Mouse (Mus musculus): ENCODE measurements around the gene Ccdc85a.

- TF ChIP-seq CTCF (IDR thresholded peaks at IDR 0.05; ENCODE audit: extremely low read depth, insufficient read length, insufficient replicate concordance, low read depth, low read length) (no peak), POLR2A (IDR thresholded peaks at IDR 0.05; ENCODE audit: low read depth, low read length) (no peak)
These were observed 40.7 kb downstream of the Ccdc85a start for GRCm38 (mm10) chr11:28543429-28543828.
